Mouse (Mus musculus): Measurements from ENCODE around the gene Disc1.

Disc1 gene

DNA sequence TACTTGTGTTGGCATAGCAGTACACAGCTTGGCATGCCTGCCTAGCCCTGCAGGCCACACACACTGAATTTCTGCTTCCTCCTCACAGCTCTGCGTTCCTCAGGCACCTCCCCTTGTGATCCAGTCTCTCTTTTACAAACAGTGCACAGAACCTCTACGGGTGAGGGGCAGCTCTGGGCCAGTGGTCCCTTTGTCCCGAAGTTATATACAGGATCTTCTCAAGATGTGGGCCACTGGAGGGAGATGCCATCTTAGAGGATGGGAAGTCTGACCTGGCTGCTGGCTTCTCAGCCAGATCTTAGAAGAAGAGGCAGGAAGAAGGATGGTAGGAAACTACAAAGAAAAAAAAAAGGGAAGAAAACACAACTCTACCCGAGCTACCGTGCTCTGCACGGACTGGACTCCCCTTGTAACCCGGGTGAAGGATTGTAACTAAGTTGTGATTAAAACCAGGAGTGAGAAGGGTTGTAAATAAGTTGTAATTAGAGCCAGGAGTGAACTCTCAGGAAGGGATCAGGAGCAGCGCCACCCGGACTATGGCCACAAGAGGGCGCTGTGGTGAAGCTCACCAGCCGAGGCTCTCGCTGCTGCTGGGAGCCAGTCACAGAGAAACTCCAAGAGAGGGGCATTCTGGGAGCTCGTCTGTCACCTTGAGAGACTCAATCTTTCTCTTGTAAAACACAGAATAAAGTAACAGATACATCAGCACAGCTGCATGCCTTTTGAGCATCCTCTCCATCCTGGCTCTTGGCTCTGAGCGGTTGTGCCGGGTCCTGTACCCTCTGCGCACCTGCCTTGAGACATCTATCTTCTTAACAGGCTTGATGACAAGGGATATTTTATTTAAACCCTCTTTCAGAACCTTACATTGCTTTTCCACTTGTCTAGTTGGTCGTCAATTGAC is 129.8 kb downstream of the Disc1 start:
- DNase-seq (ENCODE audit: low spot score in 2 of 2): peak; percentile 82 to 86

DNA sequence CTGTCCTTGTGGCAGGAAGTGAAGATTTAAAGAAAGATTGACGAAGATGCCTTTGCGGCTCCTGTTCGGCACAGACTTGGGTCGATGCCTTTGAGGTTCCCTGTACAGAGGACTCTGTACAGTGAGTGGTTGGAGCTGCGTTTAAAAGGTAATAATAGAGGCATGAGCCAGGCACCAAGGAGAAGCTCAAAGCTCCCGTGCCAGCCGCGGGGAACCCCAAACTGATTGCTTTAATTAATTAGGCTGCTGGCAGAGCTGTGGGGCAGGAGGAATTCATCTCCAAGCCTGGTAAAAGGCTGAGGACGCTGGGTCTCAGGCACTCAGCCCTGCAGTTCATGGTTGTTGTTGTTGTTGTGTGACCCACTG is 130.4 kb downstream of the Disc1 start:
- no peak for DNase-seq (ENCODE audit: low spot score in 2 of 2)

DNA sequence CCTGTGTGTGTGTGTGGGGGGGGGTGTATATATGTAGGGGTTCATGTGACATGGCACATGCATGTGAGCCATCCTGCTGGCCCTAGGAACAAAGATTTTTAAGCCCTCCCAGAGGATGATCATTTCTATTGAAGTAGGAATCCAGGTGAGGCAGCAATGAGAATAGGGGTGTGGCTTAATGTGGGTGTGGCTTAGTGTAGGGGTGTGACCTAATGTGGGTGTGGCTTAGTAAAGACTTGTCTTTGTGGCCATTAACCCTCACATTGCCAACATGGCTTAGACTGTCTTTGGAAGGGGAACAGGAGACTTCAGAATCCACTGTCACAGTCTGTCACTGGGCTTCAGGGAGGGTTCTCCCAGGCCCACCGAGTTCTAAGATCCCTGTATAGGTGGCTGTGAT is 130.9 kb downstream of the Disc1 start:
- no peak for DNase-seq (ENCODE audit: low spot score in 2 of 2)

DNA sequence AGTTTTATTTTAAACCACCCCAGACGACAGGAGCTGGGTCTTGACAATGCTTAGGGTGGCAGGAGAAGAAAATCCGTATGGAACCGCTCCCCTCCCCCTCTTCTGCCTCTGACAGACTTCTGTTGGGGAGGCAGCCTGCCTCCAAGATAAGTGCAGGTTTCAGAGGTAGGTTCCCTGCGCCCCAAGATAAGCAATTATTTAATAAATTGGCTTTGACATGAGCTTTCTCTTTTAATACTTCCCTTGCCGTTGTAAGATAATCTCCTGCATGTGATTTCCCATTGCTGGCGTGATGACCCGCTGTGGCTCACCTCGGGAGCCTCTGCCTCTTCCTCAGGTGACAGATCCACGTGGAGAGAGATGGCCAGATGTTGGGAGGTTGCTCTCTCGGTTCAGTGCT is 133.0 kb downstream of the Disc1 start:
- DNase-seq (ENCODE audit: low spot score in 2 of 2): no peak

DNA sequence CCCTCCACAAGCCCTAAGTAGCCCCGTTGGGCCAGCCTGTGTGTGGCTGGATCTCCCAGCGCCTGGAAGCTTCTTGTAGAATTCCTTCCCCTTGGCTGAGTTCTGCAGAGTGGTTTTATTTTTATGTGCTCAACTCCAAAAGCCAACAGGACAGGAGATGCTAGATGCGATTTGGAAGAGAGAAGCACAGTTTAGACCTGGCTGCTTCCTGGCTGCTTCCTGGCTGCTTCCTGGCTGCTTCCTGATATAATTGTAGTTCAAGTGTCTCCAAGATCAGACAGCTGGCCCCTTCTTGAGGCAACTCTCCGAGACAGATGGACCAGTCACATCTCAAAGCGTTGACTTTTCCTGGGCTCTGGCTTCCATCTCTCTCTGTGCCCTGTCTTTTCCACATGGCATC is 139.7 kb downstream of the Disc1 start:
- DNase-seq (ENCODE audit: low spot score in 2 of 2): no peak

DNA sequence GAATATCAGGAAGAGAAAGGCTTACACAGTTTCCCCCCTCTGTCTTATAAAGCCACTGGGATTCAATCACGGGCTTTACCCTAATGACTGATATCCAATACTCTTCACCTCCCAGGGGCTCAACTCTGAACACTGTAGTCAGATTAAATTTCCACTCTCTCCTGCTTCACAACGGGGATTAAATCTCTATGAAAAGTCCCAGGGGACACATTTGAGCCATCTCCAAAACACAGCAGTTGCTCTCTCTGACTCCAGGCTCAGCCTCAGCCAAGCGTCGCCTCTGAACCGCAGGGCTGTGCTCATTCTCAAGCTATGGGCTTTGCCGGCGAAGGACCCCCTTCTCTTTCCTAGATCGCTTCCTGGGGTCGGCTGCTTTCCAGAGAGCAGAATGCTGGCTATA is 141.1 kb downstream of the Disc1 start:
- DNase-seq (ENCODE audit: low spot score in 2 of 2): no peak

DNA sequence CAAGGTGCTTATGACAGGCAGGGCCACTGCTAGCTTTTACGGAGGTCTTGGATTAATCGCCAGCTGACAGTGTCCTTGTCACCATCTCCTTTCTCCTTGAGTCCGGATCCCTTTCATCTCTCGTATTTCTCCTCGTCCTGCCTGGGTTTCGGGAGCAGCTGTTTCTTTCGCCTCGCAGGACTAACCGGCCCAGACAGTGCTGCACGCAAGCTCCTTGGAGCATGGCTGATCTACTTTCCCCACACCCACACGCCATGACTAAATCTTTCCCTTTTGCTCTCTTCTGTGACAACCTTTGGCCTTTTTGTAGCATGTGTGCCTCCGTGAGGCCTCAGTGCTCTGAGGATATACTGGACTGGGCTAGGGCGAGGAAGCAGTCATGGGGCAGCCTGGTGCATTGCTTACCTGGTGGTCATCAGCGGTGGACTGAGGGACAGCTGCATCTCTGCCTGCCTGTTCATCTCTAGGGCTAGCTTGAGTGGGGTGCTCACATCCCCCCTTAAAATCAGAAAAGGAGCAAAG is 142.6 kb downstream of the Disc1 start:
- DNase-seq (ENCODE audit: low spot score in 2 of 2): no peak

DNA sequence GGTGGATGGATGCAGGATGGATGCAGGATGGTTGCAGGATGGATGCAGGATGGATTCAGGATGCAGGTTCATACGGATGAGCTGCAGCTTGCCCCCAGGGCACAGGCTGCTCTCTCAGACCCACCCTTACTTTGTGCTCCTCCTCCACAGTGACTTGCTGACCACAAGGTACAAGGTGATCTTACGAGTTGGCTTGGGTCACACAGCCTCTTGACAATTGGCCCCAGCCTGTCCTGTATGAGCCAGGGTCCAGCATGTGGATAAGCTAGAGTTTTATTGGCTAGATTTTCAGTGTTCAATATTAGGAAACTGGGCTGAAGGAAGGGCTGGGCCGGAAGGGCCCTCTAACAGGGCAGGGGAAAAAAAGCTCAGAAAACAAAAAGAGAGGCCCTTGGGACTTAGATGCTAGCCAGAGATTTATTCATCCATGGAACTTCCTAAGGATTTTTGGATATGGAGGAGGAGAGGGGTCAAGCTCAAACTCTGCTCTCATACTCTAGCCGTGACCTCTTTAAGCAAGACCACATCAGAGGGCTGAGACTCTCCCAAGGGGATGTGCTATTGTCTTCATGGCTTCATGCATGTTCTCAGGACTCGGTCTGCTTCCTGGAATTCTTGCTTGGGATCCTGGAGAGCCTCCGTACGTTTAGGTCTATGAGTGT is 143.5 kb downstream of the Disc1 start:
- no peak for DNase-seq (ENCODE audit: low spot score in 2 of 2)

DNA sequence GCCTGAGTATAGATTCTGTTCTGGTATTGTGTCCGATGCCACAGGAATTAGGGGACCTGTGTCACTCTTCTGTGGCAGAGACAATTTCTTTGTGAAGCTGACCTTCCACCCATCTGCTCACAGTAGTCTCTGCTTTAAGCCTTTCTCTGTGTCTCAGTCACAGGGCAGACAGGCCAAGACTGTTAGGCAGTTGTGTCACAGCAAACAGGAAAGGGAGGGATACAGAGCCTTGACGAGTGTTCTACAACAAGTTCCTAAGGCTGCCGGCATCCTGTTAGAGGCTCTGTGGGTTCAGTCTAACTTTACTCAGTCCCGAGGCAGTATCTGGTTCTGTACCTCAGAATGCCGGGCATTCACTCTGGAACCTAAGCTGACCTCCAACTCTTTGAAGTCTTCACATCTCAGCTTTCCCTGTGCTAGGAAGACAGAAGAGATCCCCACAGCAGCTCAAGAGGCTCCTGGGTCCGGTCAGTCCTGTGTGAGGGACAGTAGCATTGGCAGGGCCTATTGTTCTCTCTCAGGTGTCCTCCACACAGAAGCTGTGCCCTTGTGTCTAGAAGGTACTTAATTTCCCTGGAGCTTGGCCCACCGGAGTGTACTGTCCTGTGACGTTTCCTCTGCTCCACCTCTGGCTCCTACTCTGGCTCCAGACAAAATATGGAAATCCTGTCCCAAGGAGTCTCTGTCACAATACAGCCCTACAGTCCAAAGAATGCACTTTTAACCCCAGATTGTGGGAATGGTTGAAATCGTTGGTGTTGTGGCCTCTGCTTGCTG is 144.6 kb downstream of the Disc1 start:
- no peak for DNase-seq (ENCODE audit: low spot score in 2 of 2)

DNA sequence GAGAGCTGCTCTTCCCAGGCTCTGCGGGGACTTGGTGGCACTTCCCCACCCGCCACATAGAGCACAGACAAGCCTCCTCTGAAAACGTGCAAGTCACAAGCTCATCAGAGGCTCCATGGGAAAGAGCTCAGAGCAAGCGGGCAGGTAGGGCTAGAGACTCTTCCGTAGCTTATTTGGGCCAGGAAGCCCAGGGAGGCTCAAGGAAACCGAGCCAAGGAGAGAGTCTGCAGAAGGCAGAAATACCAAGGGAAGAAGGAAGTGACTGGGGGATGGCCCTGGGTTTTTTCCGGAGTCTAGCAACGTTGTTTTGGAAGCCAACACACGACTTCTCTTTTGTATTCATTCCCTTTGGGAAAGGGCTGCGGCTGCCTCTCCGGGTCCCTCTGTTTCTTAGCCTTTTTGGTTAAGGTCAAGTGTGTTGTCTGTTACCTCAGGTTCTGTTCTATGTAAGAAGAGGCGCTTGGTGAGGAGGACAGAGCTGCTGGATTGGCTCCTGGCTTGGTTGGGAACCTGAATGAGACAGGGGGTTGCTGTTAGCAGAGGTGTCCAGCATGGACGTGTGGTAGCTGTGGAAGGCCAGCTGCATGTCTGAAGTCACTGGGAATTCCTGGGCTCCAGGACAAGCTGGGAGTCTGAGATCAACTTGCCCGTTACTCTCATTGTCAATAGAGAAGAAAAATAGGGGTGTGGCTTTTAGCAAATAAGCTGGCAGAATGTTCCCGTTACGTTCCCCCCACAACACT is 145.4 kb downstream of the Disc1 start:
- DNase-seq (ENCODE audit: low spot score in 2 of 2): no peak

DNA sequence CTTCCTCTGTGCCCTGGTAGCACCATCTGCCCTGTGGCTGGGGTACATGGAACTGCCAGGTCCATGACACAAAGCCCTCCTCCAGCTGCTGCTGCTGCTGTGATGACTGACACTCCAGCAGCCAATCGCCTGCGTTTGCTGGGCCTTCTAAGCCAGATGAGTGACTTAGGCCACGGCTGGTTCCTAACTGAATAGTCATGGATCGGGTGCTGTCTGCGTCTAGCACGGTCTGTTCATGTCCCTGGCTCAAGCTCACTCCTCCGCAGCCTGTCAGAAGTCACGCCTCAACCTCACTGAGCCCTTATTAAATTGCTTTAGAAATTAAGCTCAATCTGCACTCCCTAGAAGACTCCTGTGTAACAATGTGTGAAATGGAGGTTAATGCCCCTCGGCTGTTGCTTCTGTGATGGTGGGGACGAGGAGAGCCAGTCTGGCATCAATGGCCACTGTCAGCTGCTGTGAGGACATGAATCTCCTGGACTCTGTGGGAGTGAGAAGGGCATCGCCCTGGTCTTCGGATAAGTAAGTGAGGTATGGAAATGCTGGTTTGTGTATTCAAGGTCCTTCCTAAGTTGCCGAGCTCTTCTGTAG is 146.4 kb downstream of the Disc1 start:
- no peak for DNase-seq (ENCODE audit: low spot score in 2 of 2)

DNA sequence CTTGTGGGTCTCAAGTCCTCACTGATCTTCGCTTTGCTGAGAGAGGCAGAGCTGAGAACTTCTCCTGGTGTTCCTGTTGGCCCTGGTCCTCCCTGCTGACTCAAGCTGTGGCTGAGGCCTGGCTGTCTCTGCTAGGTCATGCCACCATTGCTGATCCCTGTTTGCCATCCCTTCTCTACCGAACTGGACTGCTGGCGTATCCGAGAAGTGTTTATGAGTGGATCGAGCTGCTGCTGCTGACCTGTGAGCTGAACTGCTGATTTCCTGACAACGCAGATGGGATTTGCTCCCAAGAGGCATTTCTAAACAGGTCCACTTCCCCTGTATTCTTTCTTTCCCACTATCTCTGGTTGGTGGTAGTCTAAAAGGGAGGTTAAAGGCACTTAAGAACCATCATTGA is 147.7 kb downstream of the Disc1 start:
- DNase-seq (ENCODE audit: low spot score in 2 of 2): no peak

DNA sequence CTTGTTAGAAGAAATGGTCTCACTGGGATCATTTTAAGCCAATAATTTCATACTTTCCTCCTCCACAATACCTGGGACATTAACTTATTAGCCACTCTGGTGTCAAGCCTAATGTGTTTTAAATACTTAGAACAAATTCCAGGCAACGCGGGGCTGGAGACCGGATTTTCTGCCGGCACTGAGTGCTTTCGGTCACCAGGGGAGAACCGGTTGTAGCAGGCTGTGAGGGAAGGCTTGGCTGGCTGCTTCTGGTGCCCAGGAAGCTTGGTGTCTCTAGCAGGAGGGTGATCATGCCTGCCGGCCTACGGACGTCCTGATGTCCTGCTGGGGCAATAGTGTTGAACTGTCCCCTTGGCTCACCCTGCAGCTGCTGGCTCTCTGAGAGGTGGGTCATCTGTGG is 149.0 kb downstream of the Disc1 start:
- no peak for DNase-seq (ENCODE audit: low spot score in 2 of 2)

DNA sequence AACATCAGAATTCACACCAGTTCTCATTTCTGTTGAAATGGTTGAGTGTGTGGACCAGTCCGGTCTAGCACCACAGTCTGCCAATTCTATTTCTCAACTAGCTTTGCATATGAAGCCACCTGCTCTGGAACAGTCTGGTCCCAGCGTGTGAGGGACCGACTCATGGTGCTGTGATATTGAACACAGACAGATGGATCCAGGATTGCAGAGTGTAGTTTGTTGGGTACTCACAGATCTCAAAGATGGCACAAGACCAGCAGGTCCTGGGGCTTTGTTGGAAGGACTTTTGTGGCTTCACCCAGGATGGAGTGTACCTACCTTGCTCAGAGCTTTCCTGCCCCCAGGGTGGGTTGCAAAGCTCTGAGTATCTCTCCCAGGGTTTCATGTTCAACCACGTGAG is 151.6 kb downstream of the Disc1 start:
- DNase-seq (ENCODE audit: low spot score in 2 of 2): no peak

DNA sequence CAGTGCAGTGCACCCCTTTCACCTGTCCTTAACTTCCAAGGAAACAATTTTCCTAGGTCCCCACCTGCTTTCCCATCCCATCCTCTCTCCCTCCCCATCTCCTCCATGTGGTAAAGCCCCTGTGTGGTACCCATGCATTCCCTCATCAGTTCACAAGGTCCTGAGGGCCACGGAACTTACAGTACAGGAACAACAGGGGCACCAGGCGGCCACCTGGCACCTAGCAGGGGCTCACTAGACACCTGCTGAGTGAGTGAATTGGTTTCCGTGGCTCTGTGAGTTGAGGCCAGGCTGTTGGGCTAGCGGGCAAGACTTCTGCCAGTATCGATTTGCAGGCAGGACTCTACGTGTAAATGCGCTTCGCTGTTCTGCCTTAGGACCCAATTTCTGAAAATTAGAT is 152.4 kb downstream of the Disc1 start:
- DNase-seq (ENCODE audit: low spot score in 2 of 2): no peak

DNA sequence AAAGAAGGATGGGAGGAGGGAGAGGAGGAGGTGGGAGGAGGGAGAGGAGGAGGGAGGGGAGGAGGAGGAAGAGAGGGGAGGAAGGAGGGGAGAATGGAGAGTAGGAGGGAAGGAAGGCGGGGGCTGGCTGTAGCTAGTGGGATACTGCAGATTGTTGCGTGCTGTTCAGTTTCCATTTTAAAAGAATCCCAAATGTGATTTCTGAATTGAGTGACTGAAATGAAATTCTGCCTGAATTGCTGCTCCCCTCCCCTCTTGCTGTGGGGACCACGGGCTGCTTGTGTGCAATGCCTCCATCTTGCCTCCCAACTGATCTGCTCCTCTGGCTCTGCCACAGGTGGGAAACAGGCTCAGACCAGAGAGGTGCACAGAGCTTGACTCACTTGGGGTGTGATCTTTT is 153.0 kb downstream of the Disc1 start:
- DNase-seq (ENCODE audit: low spot score in 2 of 2): no peak

DNA sequence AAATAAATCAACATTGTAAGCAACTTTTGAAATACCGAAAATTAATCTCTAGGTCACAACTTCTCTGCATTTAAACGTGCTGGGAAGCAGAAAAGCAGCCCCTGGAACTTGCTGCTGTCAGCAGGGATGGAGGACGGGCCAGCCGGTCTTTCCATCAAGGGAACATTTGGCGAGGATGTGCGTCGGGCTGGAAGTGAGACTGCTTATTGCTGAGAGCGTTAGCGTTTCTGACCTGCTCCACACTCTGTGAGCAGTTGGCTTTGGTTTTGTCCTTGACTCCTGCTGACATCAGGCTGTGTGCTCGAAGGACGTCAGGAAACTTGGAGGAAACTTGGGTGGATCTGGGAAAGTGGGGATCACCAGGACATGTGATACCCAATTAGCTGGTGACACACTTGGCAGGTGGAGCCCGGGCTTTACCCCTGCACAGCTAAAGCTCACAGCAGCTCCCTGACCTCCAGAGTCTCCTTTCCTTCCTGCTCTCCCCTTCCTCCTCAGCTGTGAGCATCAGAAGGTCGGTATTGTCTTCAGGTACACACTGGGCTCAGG is 158.7 kb downstream of the Disc1 start:
- no peak for DNase-seq (ENCODE audit: low spot score in 2 of 2)

DNA sequence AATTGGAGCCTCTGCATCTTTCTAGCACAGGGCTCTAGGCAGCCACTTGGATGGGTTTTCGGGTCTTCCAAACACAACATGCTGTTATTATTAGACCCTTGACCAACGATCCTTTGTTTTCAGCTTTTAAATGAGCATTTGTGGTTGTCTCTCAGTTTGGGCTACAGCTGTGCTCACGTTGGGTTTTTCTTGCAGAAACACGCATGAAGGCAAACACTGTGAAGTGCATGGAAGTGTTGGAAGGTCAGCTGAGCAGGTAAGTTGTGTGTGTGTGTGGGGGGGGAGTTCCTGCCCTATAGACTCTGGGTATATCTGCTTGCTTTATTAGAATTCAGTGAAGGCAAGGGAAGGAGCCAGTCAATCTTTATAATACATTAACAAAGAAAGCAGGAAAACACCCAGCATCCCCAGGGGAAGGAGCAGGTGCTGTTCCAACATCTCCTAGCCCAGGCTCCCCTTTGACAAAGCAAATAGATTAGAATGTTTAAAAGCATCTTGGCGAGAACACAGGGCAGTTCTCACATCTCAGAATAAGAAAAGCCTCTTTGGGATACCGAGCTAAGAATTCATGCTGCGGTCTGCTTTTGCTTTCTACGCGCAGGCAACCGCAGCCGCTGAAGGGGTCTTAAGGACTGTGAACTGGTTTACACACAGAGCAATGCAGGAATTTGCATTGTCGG is 164.0 kb downstream of the Disc1 start:
- peak in 1 of 2 experiments; percentile 38 for DNase-seq (ENCODE audit: low spot score in 2 of 2)

DNA sequence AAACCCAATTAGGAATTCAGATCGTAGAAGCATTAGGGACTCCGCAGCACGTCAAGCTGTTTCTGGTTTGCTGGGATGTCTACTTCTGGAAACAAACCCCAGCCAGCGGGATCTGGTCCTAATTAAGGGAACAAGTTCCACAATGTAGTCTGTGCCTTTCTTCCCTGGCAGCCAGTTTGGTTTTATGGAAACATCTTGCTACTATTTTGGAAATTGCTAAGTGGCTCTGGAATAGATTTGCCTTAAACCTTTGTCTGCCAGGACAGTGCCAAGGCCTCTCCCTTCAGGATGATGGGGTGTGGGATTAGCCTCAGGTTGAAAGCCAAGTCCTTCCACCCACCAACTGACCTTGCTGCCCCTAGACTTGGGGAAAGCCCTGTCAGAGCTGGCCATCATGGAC is 164.7 kb downstream of the Disc1 start:
- DNase-seq (ENCODE audit: low spot score in 2 of 2): peak; percentile 40 to 77

DNA sequence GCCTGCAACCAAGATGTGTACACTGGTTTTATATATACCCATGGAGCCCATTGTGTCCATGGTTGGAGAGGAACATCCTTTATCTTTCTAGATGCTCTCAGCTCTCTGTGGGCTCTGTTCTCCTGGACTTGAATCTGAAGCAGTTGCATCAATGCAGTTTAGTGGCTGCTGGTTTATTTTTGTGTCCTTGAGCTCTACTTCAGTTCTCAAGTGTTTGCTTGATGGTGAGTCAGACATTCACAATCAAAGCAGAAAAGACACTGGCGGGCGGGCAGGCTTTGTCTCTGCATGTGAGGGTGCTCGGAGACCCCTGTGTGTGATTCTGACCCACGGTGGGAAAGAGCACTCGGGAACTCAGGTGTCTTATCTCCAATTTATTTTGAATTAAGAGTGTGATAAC is 166.6 kb downstream of the Disc1 start:
- peak in 1 of 2 experiments; percentile 37 for DNase-seq (ENCODE audit: low spot score in 2 of 2)

Data from frontal cortex, postnatal 36 days (tissue).